Mouse (Mus musculus): ENCODE data around the gene Olfr1509.

DNA sequence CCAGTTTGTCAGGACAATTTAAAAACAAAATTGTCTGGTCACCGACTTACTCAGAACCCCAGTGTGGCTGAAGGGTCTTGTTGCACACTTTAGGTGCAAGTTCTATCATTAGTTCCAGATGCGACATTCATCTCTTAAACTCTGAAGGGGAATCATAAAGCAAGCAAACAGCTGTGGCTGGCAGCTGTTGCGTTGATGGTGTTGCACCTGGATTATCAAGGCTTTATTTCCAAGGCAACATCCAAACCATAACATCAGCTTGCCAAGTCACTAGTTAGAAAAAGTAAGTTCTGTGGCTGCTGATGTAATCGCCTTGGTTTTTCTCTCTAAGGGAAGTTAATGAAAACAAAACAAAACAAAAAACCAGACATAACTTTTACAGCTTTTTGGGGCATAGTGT lies 52.7 kb downstream of the Olfr1509 start, which contains the start of gene Olfr1507:
- TF ChIP-seq CTCF (IDR thresholded peaks at IDR 0.05; ENCODE audit: borderline replicate concordance, extremely low read depth, insufficient read depth, insufficient read length), result no peak
- TF ChIP-seq POLR2A (IDR thresholded peaks at IDR 0.05; ENCODE audit: borderline replicate concordance, extremely low read depth, insufficient read depth, insufficient read length, poor library complexity, severe bottlenecking), result no peak
